In the genomic region with DNA sequence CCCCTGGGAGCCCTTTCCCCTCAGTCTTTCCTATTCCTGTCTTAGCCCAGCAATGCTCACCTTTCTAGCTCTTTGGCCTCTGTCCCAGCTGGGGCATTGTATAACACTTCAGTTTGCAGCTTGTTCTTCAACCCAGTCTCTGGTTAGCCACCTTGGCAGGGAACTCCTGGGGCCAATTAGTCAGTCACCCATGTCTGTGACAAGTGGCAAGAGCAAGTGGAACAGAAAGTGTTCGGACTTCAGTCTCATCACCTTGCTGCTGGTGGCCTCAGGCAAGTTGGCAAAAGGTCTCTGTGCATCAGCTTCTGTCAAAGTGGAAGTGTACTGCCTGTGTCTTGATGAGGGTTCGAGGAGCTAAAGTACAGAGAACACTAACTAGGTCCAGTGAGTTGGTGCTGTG, we compare ENCODE assay signal across 19 mouse cellular contexts.
A peak's percentile ranks its signal among the peaks of the same experiment; 100 is the strongest.
DNase-seq lines count a peak whose midpoint lies in the region; ATAC-seq lines count a peak whose summit lies in the region.
"Had no signal": no experiment of that assay in that cellular context is flagged by ENCODE, and none has a peak within 500 bp of the region (broad histone marks: within the 10 kb centered on the region; RNA-seq: fewer than 3 reads in every experiment).

No protein-coding gene starts in this region.

- H3K4me2 ChIP-seq in kidney, embryonic 15.5 days, result no peak overlapping the region
- no peak overlapping the region for H3K4me2 ChIP-seq in forebrain, embryonic 15.5 days (replicated peaks)
- H3K4me2 ChIP-seq: embryonic facial prominence, embryonic 12.5 days; heart, embryonic 13.5 days; hindbrain, embryonic 15.5 days had no signal

- no peak for ATAC-seq in kidney, embryonic 15.5 days (replicated peaks; ENCODE audit: low FRiP score)
- ATAC-seq in forebrain, embryonic 15.5 days (replicated peaks), result no peak
- ATAC-seq: CD4-positive, CD25-positive, alpha-beta regulatory T cell, adult 4 months; forebrain, embryonic 16.5 days had no signal

- no peak overlapping the region for H3K4me3 ChIP-seq in kidney, embryonic 15.5 days (replicated peaks)
- no peak overlapping the region for H3K4me3 ChIP-seq in embryonic facial prominence, embryonic 10.5 days
- no peak overlapping the region for H3K4me3 ChIP-seq in forebrain, embryonic 15.5 days
- H3K4me3 ChIP-seq: embryonic facial prominence, embryonic 12.5 days; heart, embryonic 13.5 days; hindbrain, embryonic 15.5 days had no signal

- no peaks in the 10 kb centered on the region for H3K36me3 ChIP-seq in kidney, embryonic 15.5 days
- no peaks in the 10 kb centered on the region for H3K36me3 ChIP-seq in embryonic facial prominence, embryonic 10.5 days (replicated peaks)
- no peaks in the 10 kb centered on the region for H3K36me3 ChIP-seq in forebrain, embryonic 15.5 days
- H3K36me3 ChIP-seq: embryonic facial prominence, embryonic 12.5 days; G1E; heart, embryonic 13.5 days; hindbrain, embryonic 15.5 days had no signal

- H3K9ac ChIP-seq in kidney, embryonic 15.5 days, result no peak overlapping the region
- H3K9ac ChIP-seq in forebrain, embryonic 15.5 days (replicated peaks), result no peak overlapping the region
- H3K9ac ChIP-seq: embryonic facial prominence, embryonic 12.5 days; heart, embryonic 13.5 days; hindbrain, embryonic 15.5 days had no signal

- 64% methylated on average over 2 of the region's 2 CpGs for WGBS in kidney, embryonic 15.5 days
- WGBS in embryonic facial prominence, embryonic 10.5 days, result 80% methylated on average over 2 of the region's 2 CpGs
- WGBS in forebrain, embryonic 15.5 days, result 70% methylated on average over 2 of the region's 2 CpGs

- H3K27me3 ChIP-seq in kidney, embryonic 15.5 days, result peaks cover 76% of the 10 kb centered on the region
- H3K27me3 ChIP-seq in embryonic facial prominence, embryonic 10.5 days (replicated peaks; ENCODE audit: low read depth, poor library complexity, severe bottlenecking), result peaks cover 94% of the 10 kb centered on the region
- no peaks in the 10 kb centered on the region for H3K27me3 ChIP-seq in forebrain, embryonic 15.5 days

- no peaks in the 10 kb centered on the region for H3K9me3 ChIP-seq in kidney, embryonic 15.5 days (replicated peaks)
- no peaks in the 10 kb centered on the region; the same call in 1 of the 2 replicates for H3K9me3 ChIP-seq in embryonic facial prominence, embryonic 10.5 days
- no peaks in the 10 kb centered on the region for H3K9me3 ChIP-seq in forebrain, embryonic 15.5 days
- H3K9me3 ChIP-seq: embryonic facial prominence, embryonic 12.5 days; G1E; heart, embryonic 13.5 days; hindbrain, embryonic 15.5 days had no signal

- H3K27ac ChIP-seq in kidney, embryonic 15.5 days, result no peak overlapping the region
- no peak overlapping the region for H3K27ac ChIP-seq in embryonic facial prominence, embryonic 10.5 days (replicated peaks)
- H3K27ac ChIP-seq in forebrain, embryonic 15.5 days (replicated peaks), result no peak overlapping the region
- H3K27ac ChIP-seq: embryonic facial prominence, embryonic 12.5 days; heart, embryonic 13.5 days; hindbrain, embryonic 15.5 days had no signal

- peak; percentile 73 for DNase-seq in kidney, adult 11 months
- DNase-seq in kidney, adult 9 months, result peak; percentile 79
- no peak for DNase-seq in kidney, postnatal 10 days
- peak; percentile 3 for DNase-seq in embryonic facial prominence, embryonic 10.5 days (ENCODE audit: low spot score)
- no peak for DNase-seq in left cerebral cortex, postnatal 25 days (ENCODE audit: low spot score in 2 of 2)
- DNase-seq: adrenal gland, postnatal 25 days; B cell, adult 2 months; cerebellum, adult 2 months; embryo, embryonic 11 days; gastrocnemius, postnatal 14 days; heart, postnatal 36 days had no signal

- H3K4me1 ChIP-seq in kidney, embryonic 15.5 days, result peaks cover 8% of the 10 kb centered on the region; the same call in 1 of the 2 replicates
- peaks cover 31% of the 10 kb centered on the region for H3K4me1 ChIP-seq in embryonic facial prominence, embryonic 10.5 days
- no peaks in the 10 kb centered on the region for H3K4me1 ChIP-seq in forebrain, embryonic 15.5 days
- H3K4me1 ChIP-seq: heart, embryonic 13.5 days; hindbrain, embryonic 15.5 days had no signal

- intact Hi-C loops in left cerebral cortex, postnatal 25 days (cut with DNase I), result no loop called here

Comparison
In these comparisons a context has a peak if more than half of its experiments do, and no peak if none do; other contexts are left out.
1. DNase-seq: peak in kidney, adult 11 months (single experiment), kidney, adult 9 months (single experiment) and embryonic facial prominence, embryonic 10.5 days (single experiment); none in kidney, postnatal 10 days (single experiment) and left cerebral cortex, postnatal 25 days (0 of 2).